Mouse (Mus musculus): ENCODE measurements around the gene Ak8.

Ak8 gene

DNA sequence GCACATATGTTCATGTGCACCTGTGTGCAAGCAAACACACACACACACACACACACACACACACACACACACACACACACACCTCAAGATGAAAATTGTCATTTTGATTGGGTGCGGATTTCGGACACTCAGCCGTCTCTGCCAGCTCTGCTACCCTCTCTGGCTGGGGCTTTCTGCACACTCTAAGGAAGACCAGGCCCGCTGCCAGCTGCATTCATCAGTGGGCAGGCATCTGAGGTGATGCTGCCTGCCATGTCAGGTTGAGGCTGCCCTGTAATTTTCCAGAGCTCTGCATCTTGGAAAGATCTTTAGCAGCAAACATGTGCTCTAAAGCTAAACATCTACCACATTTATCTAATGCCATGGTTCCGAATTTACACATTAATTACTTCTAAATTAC lies 37.1 kb downstream of the Ak8 start:
- ATAC-seq (ENCODE audit: low TSS enrichment), result no peak

- no peak for ATAC-seq (ENCODE audit: low TSS enrichment)
Measured at GRCm38 (mm10) chr2:28740159-28740558, 40.2 kb downstream of the Ak8 start.

DNA sequence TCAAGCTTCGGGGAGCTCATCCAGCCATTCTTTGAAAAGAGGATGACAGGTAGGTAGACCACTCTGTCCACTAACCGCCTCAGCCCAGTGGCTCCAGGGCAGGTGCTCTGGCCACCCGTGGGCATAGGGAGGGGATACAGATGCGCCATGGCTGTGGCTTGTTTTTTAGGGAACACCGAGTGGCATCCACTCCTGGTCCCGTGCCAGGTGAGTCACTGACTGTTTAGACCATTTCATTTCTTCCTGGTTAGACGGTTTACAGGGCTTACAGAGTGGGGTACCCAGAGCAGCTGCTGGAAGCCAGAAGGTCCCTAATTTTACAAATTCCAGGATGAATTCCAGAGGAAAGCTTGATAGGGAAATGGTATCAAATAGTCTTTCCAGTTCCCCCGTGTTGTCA lies 42.7 kb downstream of the Ak8 start:
- no peak for ATAC-seq (ENCODE audit: low TSS enrichment)

- ATAC-seq (ENCODE audit: low TSS enrichment), result no peak
Measured at GRCm38 (mm10) chr2:28746682-28747332, 46.8 kb downstream of the Ak8 start.

- ATAC-seq (ENCODE audit: low TSS enrichment), result no peak
Measured at GRCm38 (mm10) chr2:28747705-28748104, 47.7 kb downstream of the Ak8 start.

DNA sequence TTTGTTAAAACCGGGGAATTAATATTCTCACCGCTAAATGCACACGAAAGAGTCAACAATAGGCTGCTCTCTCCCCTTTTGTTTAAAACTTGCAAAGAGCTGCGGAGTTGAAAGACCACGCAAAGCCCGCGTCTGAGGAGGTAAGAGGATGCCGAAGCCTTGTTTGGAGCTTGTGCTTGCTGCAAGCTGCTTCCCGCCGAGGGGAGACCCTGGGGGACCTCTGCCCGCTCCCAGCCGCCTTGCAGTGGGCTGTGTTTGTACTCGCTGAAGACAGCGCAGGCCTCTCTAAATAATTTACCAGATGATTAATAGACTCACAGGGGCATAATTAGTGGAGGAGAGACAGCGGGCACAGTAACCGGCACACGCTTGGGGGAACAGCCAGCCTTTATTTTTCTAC lies 51.2 kb downstream of the Ak8 start:
- ATAC-seq (ENCODE audit: low TSS enrichment), result no peak

DNA sequence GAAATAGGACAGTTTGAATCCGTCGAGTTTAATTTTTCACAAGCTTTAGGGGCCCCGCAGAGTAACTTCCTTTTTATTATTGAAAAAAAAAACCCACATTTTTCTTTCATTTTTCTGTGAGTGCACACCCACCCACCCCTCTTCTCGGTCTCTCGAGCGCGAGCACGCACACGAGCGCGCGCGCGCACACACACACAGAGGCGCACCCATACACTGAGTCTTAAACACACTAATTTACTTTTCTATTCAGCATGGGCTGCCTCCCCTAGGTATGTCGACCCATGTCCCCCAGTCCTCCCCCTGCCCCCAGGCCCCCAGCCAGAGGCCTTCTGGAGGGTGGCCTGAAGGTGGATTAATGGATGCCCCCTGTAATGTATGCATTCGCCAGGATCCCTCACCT lies 51.7 kb downstream of the Ak8 start:
- ATAC-seq (ENCODE audit: low TSS enrichment), result no peak

DNA sequence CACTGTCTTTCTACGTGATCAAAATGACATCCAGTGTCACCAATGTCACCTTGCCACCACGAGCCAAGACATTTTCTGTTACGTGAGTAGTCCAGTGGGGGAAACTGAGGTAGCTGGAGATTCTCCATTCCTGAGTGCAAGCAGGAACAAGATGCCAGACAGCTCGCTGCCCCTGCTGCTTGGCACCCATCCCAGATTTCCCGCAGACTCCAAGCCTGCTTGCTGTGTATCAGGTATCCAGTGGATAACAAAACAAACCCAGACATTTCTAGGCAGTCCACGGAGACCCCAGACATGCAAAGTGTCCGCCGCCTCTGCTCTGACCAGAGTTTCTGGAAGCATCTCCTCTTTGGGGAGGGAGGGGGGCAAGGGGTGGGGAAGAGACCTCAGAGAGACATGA lies 52.4 kb downstream of the Ak8 start:
- no peak for ATAC-seq (ENCODE audit: low TSS enrichment)

DNA sequence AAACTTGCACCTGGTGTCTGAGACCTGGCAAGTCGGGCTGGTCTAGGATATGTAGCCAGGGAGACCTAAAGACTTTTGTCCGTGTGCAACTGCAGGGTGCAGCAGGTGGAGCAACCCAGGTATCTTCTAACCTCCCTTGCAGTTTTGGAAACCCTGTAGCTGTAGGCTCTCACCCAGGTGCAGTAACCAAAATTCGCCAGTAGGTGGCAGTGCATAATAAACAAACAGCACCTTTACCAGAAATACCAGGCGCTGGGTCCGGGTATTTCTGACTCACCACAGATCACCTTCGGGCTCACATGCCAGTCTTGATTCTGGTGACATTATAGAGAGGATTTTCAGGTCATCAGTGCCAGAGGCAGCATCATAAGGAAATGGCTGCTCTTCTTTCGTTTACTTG lies 55.5 kb downstream of the Ak8 start:
- peak; percentile 72; the same call in 1 of the 2 replicates for ATAC-seq (ENCODE audit: low TSS enrichment)

- no peak for ATAC-seq (ENCODE audit: low TSS enrichment)
Measured at GRCm38 (mm10) chr2:28756201-28756600, 56.2 kb downstream of the Ak8 start.

DNA sequence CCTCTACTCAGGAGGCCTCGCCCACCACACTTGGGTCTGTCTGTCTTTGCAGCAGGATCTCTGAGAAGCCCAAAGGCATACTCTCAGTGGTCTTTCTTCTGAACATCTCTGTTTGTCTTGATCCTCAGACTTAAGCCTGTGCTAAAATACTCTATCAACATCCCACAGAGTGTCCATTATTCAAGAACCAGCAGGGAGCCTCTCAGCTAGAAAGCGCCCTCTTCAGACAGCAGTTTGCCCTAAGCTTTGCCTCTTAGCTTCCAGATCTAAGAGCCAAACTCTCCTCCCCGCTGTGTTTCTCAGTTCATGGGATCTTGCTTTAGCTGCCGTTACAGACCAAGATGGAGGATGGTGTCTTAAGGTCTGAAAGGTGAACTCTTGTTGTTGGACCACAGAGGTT lies 59.5 kb downstream of the Ak8 start:
- ATAC-seq (ENCODE audit: low TSS enrichment), result no peak

DNA sequence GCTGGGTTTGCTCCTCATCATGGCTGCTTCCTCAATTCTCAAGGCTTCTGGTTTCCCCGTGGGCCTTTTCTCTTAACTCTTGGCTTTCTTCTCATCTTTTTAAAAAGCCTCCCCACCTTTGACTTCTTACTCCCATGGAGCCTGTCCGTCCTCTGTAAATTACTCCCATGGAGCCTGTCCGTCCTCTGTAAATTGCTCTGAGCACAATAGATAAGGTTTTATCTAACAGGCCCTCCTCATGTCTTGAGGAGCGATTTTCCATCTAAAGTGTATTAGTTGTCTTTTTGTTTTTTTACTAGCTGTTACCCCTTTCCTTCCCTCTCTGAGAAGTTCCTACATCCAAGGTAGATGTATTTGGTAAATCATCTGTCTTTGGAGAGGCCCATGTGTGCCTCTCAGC lies 66.6 kb downstream of the Ak8 start:
- no peak for ATAC-seq (ENCODE audit: low TSS enrichment)

DNA sequence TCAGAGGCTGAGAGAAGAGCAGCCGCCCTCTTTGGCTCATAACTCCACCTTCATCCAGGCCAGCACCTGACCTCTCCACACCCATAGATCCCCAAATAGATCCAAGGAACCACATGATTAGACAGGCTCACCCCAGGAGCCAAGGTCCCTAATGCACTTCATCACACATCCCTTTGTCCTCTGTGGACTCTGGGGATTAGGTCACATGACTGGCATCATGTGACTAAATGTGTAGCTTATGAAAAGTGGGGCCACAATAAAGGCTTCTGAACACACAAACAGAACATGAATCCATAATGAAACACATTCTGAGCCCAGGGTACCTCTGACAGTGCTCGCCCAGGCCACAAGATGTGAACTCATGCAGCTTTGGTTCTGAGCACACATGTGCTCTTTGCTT lies 67.1 kb downstream of the Ak8 start:
- ATAC-seq (ENCODE audit: low TSS enrichment), result no peak

GRCm38 (mm10) chr2:28770697-28771096 lies 70.7 kb downstream of the Ak8 start:
- ATAC-seq (ENCODE audit: low TSS enrichment), result no peak

GRCm38 (mm10) chr2:28774073-28774472 lies 74.1 kb downstream of the Ak8 start:
- ATAC-seq (ENCODE audit: low TSS enrichment), result no peak

- ATAC-seq (ENCODE audit: low TSS enrichment), result no peak
Measured at GRCm38 (mm10) chr2:28776728-28777127, 76.8 kb downstream of the Ak8 start.

DNA sequence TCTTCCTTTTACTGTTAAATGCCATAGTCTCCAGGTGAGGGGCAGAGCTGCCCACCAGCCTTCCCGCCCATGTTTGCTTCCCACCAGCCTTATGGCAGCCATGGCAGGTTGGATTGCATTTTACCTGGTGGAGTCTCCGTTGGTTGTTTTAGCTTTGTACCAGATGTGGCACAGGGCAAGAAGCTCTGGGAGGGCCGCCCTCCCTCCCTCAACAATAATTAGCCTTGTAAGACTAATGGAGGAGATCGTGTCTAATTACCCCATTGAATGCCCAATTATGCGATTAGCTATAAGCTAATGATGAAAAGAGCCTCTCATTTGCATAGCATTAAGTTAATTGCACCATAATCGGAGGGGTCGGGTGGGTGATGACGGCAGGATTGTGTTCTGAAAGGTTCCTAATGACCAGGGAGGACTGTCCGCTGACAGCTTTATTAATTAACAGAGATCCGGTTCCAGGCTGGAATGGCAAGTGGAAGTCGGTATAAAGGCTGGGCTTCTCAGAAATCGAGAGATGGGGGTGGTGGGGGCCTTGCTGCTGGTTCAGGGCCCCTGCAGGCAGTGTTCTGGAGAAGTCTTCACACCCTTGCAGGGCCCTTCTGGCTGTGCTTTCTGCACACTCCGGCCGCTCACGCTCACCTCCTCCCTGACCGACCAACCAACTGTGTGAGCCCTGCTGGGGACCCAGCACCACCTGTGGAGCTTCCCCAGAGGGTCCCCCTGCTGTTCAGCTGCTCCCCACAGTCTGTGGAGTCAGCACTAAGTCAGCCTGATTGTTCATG lies 80.2 kb downstream of the Ak8 start:
- no peak for ATAC-seq (ENCODE audit: low TSS enrichment)

GRCm38 (mm10) chr2:28781310-28781709 lies 81.3 kb downstream of the Ak8 start:
- no peak for ATAC-seq (ENCODE audit: low TSS enrichment)

GRCm38 (mm10) chr2:28786355-28787066 lies 86.5 kb downstream of the Ak8 start:
- ATAC-seq (ENCODE audit: low TSS enrichment), result no peak

DNA sequence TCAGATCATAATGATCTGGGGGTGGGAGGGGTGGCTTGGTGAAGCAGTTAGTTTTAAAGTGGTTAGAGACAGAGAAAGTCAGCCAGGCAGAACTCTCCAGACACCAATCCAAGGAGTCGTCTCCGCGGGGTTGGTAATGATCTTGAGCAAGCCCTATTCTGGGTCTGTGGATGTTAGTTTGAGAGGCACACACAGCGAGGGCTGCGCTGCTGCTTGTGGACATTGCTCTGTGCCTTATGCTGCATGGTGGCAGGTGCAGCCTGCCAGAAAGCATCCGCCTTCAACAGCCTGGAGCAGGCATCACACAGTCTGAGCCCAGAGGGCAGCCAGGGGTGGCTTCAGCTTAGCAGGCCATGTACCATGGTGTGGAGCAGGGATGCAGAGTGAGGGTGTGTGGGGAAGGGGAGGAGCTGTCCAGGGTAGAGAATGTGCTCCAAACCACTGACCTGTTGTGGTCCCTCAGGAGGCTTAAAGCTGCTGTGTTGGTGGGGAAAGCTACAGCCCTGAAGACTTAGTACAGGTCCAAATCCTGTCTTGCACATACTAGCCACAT lies 87.2 kb downstream of the Ak8 start:
- no peak for ATAC-seq (ENCODE audit: low TSS enrichment)

GRCm38 (mm10) chr2:28792931-28793610 lies 93.1 kb downstream of the Ak8 start:
- peak; percentile 84 for ATAC-seq (ENCODE audit: low TSS enrichment)

GRCm38 (mm10) chr2:28794623-28795022 lies 94.7 kb downstream of the Ak8 start:
- ATAC-seq (ENCODE audit: low TSS enrichment), result no peak
